Mouse (Mus musculus): Measurements from ENCODE around the gene Prr15.

- TF ChIP-seq CTCF (IDR thresholded peaks at IDR 0.05; ENCODE audit: control insufficient read depth, insufficient read depth, insufficient read length): no peak
- TF ChIP-seq CEBPB (IDR thresholded peaks at IDR 0.05; ENCODE audit: low read depth): no peak
- no peak for TF ChIP-seq MAX (IDR thresholded peaks at IDR 0.05)
- TF ChIP-seq FOSL1 (IDR thresholded peaks at IDR 0.05; ENCODE audit: insufficient read depth, low read length, poor library complexity, severe bottlenecking): no peak
- no peak for TF ChIP-seq USF1 (IDR thresholded peaks at IDR 0.05; ENCODE audit: low read depth)
- TF ChIP-seq MYOG (IDR thresholded peaks at IDR 0.05; ENCODE audit: control insufficient read depth, extremely low read depth, insufficient read length): no peak
- no peak for TF ChIP-seq MYOD1 (IDR thresholded peaks at IDR 0.05; ENCODE audit: control insufficient read depth, insufficient read length, low read depth)
Measured at GRCm38 (mm10) chr6:54320236-54320635, 5.4 kb upstream of the Prr15 start.

Measured in C2C12 (cell line).